Mouse (Mus musculus): ENCODE measurements around the gene Zfp575. TPM values are rescaled to one million over a fixed set of nuclear protein-coding genes. Genes with fewer than 3 reads are reported as not detected.

The Zfp575 gene
- polyA plus RNA-seq, 1 experiment: 1.4 TPM

GRCm38 (mm10) chr7:24568512-24568911 is 18.9 kb downstream of the Zfp575 start:
- no peak overlapping the region for H3K27ac ChIP-seq (ENCODE audit: insufficient read depth, low read length)
- no peak overlapping the region for H3K4me3 ChIP-seq (replicated peaks; ENCODE audit: insufficient read depth, low read depth, low read length)
- WGBS: 85% methylated on average over 4 of the region's 4 CpGs
- no peak for DNase-seq
- no peaks in the 10 kb centered on the region for H3K27me3 ChIP-seq (ENCODE audit: control insufficient read depth, insufficient read depth, low read length)
- no peak for TF ChIP-seq POLR2A (IDR thresholded peaks at IDR 0.05; ENCODE audit: borderline replicate concordance, insufficient read depth, low read length)
- TF ChIP-seq CTCF (IDR thresholded peaks at IDR 0.05; ENCODE audit: borderline replicate concordance, insufficient read depth, low read depth, low read length): no peak
- H3K4me1 ChIP-seq (ENCODE audit: control insufficient read depth, insufficient read depth, low read length): no peaks in the 10 kb centered on the region

- WGBS: 93% methylated on average over 9 of the region's 9 CpGs
Observed at GRCm38 (mm10) chr7:24566206-24566605, 21.2 kb downstream of the Zfp575 start.

GRCm38 (mm10) chr7:24565627-24566026 is 21.8 kb downstream of the Zfp575 start:
- WGBS: 90% methylated on average over 11 of the region's 11 CpGs
- no peaks in the 10 kb centered on the region for H3K27me3 ChIP-seq (ENCODE audit: control insufficient read depth, insufficient read depth, low read length)
- no peak for TF ChIP-seq POLR2A (IDR thresholded peaks at IDR 0.05; ENCODE audit: borderline replicate concordance, insufficient read depth, low read length)
- no peak for TF ChIP-seq CTCF (IDR thresholded peaks at IDR 0.05; ENCODE audit: borderline replicate concordance, insufficient read depth, low read depth, low read length)

More at GRCm38 (mm10) chr7:24566206-24566605, 21.2 kb downstream of the Zfp575 start:
- TF ChIP-seq CTCF (IDR thresholded peaks at IDR 0.05; ENCODE audit: borderline replicate concordance, insufficient read depth, low read depth, low read length) (no peak), POLR2A (IDR thresholded peaks at IDR 0.05; ENCODE audit: borderline replicate concordance, insufficient read depth, low read length) (no peak)
- DNase-seq: no peak
- no peak overlapping the region for H3K4me3 ChIP-seq (replicated peaks; ENCODE audit: insufficient read depth, low read depth, low read length)
- H3K27ac ChIP-seq (ENCODE audit: insufficient read depth, low read length): no peak overlapping the region
- no peaks in the 10 kb centered on the region for H3K4me1 ChIP-seq (ENCODE audit: control insufficient read depth, insufficient read depth, low read length)
- H3K27me3 ChIP-seq (ENCODE audit: control insufficient read depth, insufficient read depth, low read length): no peaks in the 10 kb centered on the region

GRCm38 (mm10) chr7:24564607-24565265 is 22.7 kb downstream of the Zfp575 start:
- no peak for TF ChIP-seq POLR2A (IDR thresholded peaks at IDR 0.05; ENCODE audit: borderline replicate concordance, insufficient read depth, low read length)
- peak; percentile 98 for TF ChIP-seq CTCF (IDR thresholded peaks at IDR 0.05; ENCODE audit: borderline replicate concordance, insufficient read depth, low read depth, low read length)

More at GRCm38 (mm10) chr7:24565627-24566026, 21.8 kb downstream of the Zfp575 start:
- H3K27ac ChIP-seq (ENCODE audit: insufficient read depth, low read length): no peak overlapping the region
- DNase-seq: no peak
- H3K4me1 ChIP-seq (ENCODE audit: control insufficient read depth, insufficient read depth, low read length): no peaks in the 10 kb centered on the region
- no peak overlapping the region for H3K4me3 ChIP-seq (replicated peaks; ENCODE audit: insufficient read depth, low read depth, low read length)

DNA sequence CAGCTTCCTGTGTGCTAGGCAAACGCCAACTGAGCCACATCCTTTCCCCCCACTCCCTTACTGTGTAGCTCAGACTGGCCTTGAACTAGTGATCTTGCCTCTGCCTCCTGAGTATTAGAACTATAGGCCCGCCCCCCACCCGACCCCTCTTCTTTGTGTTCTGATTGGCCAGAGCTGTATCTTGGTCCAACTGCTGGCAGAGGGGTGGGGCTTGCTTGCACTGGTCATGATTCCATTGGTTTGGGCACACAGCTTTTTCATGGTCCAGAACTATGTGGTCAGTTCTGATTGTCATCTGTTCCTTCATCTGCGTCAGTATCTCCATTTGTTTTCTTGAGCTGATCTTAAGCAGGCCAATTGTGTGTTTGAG is 23.6 kb downstream of the Zfp575 start:
- Histone ChIP-seq H3K27me3 (ENCODE audit: control insufficient read depth, insufficient read depth, low read length) (no peaks in the 10 kb centered on the region), H3K27ac (ENCODE audit: insufficient read depth, low read length) (no peak overlapping the region), H3K4me1 (ENCODE audit: control insufficient read depth, insufficient read depth, low read length) (no peaks in the 10 kb centered on the region), H3K4me3 (replicated peaks; ENCODE audit: insufficient read depth, low read depth, low read length) (no peak overlapping the region)
- DNase-seq: no peak
- no peak for TF ChIP-seq POLR2A (IDR thresholded peaks at IDR 0.05; ENCODE audit: borderline replicate concordance, insufficient read depth, low read length)
- TF ChIP-seq CTCF (IDR thresholded peaks at IDR 0.05; ENCODE audit: borderline replicate concordance, insufficient read depth, low read depth, low read length): no peak
- 84% methylated on average over 4 of the region's 4 CpGs for WGBS

More at GRCm38 (mm10) chr7:24564607-24565265, 22.7 kb downstream of the Zfp575 start:
- H3K27ac ChIP-seq (ENCODE audit: insufficient read depth, low read length): no peak overlapping the region
- no peaks in the 10 kb centered on the region for H3K27me3 ChIP-seq (ENCODE audit: control insufficient read depth, insufficient read depth, low read length)
- WGBS: 53% methylated on average over 6 of the region's 6 CpGs
- peak; percentile 65 to 80 for DNase-seq
- no peaks in the 10 kb centered on the region for H3K4me1 ChIP-seq (ENCODE audit: control insufficient read depth, insufficient read depth, low read length)
- H3K4me3 ChIP-seq (replicated peaks; ENCODE audit: insufficient read depth, low read depth, low read length): no peak overlapping the region

GRCm38 (mm10) chr7:24563191-24563836 is 24.1 kb downstream of the Zfp575 start:
- Histone ChIP-seq H3K27me3 (ENCODE audit: control insufficient read depth, insufficient read depth, low read length) (no peaks in the 10 kb centered on the region), H3K27ac (ENCODE audit: insufficient read depth, low read length) (no peak overlapping the region), H3K4me1 (ENCODE audit: control insufficient read depth, insufficient read depth, low read length) (no peaks in the 10 kb centered on the region), H3K4me3 (replicated peaks; ENCODE audit: insufficient read depth, low read depth, low read length) (no peak overlapping the region)
- DNase-seq: no peak
- WGBS: 85% methylated on average over 8 of the region's 8 CpGs
- TF ChIP-seq POLR2A (IDR thresholded peaks at IDR 0.05; ENCODE audit: borderline replicate concordance, insufficient read depth, low read length) (no peak), CTCF (IDR thresholded peaks at IDR 0.05; ENCODE audit: borderline replicate concordance, insufficient read depth, low read depth, low read length) (no peak)

GRCm38 (mm10) chr7:24561450-24561849 is 26.0 kb downstream of the Zfp575 start:
- H3K27me3 ChIP-seq (ENCODE audit: control insufficient read depth, insufficient read depth, low read length): no peaks in the 10 kb centered on the region
- TF ChIP-seq CTCF (IDR thresholded peaks at IDR 0.05; ENCODE audit: borderline replicate concordance, insufficient read depth, low read depth, low read length) (no peak), POLR2A (IDR thresholded peaks at IDR 0.05; ENCODE audit: borderline replicate concordance, insufficient read depth, low read length) (no peak)
- 86% methylated on average over 4 of the region's 4 CpGs for WGBS

DNA sequence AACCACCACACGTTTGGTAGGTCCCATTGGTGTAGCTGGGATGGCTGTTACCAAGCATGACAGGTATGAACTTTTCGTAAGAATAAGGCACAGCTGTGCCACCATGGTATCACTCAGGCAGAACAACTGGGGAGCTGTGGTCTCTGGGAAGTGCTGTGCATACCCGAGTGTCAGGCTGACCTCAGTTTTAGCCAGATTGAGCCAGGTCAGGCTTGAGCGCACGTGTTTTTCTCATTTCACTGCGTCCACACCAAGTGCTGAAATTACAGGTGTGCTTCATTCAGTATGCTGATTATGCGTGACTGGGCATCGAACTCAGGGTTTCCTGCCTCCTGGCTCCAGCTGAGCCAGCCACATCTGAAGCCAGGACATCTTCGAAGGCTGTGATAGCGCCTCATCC is 31.7 kb downstream of the Zfp575 start:
- H3K27me3 ChIP-seq (ENCODE audit: control insufficient read depth, insufficient read depth, low read length): no peaks in the 10 kb centered on the region
- TF ChIP-seq POLR2A (IDR thresholded peaks at IDR 0.05; ENCODE audit: borderline replicate concordance, insufficient read depth, low read length) (no peak), CTCF (IDR thresholded peaks at IDR 0.05; ENCODE audit: borderline replicate concordance, insufficient read depth, low read depth, low read length) (no peak)
- no peaks in the 10 kb centered on the region; the same call in 1 of the 2 replicates for H3K4me1 ChIP-seq (ENCODE audit: control insufficient read depth, insufficient read depth, low read length)
- DNase-seq: no peak
- no peak overlapping the region for H3K27ac ChIP-seq (ENCODE audit: insufficient read depth, low read length)
- WGBS: 90% methylated on average over 10 of the region's 10 CpGs
- no peak overlapping the region for H3K4me3 ChIP-seq (replicated peaks; ENCODE audit: insufficient read depth, low read depth, low read length)

More at GRCm38 (mm10) chr7:24561450-24561849, 26.0 kb downstream of the Zfp575 start:
- no peak overlapping the region for H3K27ac ChIP-seq (ENCODE audit: insufficient read depth, low read length)
- H3K4me3 ChIP-seq (replicated peaks; ENCODE audit: insufficient read depth, low read depth, low read length): no peak overlapping the region
- no peaks in the 10 kb centered on the region for H3K4me1 ChIP-seq (ENCODE audit: control insufficient read depth, insufficient read depth, low read length)
- no peak for DNase-seq

Measured in cerebellum, adult 2 months (tissue).